Mouse (Mus musculus) right cerebral cortex, postnatal 4 days (tissue): ENCODE data around the gene Asb15.

Experiments used
- DNase-seq: peaks from one replicate; pipeline ENCODE4 v3.0.0-alpha.2; 2022

Asb15 gene

DNA sequence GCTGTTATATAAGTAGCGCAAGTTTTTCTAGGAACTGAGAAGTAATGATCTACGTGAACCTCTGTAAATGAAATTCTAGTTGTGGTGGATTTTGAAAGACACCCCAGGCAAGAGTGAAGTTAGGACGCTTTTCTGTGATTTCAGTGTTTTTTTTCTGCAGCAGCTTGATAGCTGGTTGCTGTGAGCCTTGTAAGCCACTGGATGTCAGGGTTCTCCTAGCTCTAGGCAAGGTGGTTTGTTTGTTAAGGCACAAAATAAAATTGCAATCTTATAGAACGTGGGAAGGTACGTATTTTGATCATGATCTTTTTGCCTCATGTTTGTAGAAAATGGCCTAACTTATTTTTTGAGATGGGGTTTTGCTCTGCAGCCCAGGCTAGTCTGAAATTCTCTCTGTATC, 41.0 kb downstream of the Asb15 start:
- DNase-seq, result no peak

DNA sequence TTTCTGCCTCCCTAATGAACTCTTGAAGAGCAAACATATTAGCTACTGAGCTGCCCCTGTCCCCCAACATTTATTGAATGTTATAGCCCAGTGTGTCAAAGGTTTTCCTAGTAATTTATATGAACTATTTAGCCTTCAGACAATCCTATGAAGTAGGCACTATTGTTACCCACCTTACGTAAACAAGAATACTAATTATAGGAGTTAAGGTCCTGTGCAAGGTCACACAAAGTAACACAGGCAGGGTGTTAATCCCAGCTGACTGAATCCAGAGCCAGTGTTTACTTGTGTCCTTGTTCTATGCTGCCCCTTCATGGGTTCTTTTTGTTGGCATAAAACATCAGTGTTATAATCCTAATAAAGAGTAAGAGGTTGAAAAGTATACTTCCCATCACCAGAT, 41.8 kb downstream of the Asb15 start:
- no peak for DNase-seq

DNA sequence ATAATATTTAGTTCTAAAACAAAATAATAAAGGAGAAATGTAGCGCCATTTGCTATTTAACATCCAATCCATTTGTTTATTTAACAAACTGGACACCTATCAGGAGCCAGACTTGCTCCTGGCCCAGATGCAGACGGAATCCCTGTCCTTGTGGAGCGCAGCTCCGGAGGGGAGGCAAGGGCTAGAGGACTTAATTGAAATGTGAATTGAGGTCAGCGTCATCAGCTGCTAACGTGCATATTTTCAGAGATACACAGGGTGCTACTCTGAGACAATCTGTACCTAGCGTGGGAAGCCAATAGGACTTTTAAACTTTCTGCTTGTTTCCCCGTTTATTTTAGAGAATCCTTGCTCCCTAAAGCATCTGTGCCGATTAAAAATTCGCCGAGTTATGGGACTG, 42.3 kb downstream of the Asb15 start:
- DNase-seq, result no peak

DNA sequence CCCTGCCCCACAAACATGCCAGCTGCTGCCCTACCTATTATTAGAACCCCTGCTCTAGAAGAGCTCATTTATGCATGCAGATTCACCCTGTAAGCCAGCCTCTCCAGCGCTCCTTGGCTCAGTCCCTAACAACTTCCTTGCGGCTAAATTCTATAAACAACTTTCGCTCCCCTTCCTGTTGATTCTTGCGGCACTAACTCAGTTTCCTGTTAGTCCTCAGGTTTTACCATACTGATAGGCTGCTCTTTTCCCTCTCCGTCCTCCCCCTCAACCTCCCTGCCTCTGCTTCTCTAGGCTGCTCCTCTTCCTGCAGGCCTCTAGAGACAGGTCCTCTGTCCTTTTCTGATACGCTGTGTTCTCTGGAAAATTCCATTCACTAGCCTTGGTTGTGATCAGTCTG, 43.2 kb downstream of the Asb15 start:
- no peak for DNase-seq

DNA sequence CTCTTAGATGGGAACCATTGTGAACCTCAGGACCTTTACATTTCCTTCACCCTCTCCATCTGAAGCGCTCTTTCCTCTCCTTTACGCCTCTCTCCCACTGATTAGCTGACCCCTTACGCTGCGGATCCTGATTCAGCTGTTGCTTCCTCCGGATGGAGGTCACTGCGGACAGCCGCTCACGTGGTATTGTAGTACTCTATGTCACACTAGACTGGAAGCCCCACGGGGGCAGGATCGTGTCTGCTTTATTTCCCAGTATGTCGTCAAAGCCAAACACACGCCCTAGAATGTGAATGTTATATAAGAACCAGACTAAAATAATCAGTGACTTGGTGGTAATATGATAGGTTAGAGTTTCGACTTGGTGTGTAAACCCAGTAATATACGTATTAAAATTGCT, 44.5 kb downstream of the Asb15 start:
- no peak for DNase-seq

DNA sequence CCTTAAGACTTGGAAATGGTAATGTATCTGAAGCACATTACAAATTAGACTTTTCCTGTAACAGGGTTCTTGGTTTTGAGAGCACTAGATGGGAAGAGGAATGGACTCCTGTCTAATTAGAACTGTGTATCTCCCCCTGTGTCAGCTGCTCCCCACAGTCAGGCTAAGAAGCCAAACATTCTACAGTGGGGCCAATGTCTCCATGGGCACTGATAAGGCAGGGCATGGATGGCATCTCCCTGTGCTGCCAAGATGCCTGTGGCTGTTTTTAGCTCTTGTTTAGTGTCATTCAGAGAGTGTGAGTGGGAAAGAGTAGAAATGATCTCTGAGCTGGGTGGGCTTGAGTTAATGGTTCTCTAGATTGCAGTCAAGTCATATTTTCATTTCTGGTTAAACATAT, 45.4 kb downstream of the Asb15 start:
- no peak for DNase-seq

DNA sequence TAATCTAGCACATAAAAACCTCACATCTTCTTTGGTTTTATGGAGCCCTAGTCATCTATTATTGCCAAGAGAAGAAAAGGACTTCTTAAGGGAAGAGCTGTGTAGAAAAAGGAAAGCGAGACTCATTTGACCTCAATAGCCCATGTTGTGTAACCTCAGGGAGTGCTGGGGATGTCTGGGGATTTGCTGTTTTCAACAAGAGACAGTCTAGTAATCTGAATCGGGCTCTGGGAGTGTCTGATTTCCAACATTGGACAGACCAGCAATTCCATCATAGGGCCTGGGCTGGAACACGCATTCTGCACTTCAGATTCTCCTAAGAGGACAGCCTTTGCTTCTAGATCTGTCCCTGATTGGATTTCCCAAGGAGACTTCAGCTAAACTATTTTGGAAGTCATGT, 55.5 kb downstream of the Asb15 start:
- DNase-seq, result no peak

DNA sequence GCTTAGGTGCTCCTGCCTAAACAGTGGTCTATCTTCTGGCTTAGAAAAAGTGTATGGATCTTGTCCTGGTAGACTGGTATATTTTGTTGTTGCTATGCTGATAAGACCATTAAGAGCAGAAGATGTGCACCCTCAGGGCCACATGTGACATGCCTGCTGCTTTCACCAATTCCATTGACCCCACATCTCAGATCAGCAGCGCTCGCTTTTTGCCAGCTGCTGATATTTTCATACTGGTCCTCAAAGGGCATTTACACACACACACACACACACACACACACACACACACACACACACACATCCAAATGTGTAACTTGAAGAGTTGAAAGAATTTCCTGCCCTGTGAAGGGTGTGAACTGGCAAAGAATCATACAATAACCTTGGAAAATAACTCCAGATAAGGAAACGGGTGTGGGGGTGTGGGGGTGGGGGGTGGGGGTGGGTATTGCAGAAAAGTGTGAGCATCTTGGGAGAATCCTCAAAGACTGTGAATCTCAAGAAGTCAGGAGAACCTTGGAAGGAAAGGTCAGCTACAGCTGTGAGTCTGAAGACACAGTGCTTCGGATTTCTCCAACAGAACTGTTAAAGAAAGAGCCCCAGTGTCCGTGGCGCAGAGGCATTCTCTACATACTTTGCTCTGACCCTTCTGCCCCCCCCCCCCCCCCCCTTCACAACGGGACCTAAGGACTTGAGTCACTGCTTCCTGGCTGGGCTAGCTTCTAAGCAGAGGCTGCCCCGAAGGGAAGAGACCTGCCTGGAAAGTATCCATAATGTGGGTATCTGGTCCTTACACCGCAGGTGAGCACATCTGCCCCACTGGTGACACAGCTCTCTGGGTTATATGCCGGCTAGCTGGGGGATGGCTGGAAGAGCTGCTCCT, 57.7 kb downstream of the Asb15 start:
- DNase-seq, result no peak

DNA sequence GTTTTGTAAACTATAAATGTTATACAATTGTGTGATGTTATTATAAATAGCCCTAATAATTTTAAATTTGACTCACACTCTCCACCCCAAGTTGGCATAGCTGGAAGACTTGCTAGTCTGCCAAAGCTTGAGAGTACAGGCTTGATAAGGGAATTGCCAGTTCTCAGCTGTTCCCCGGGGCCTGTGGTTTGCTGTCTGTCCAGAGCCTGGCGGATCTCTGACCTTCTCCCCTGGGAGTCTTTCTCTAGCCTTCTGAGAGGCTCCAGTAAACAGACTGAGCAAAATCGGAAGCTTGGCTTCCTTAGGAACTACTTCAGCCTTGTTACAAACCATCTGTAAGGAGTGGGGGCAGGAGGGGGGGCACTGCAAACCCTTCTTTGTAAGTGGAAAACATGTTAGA, 58.9 kb downstream of the Asb15 start:
- DNase-seq, result no peak

DNA sequence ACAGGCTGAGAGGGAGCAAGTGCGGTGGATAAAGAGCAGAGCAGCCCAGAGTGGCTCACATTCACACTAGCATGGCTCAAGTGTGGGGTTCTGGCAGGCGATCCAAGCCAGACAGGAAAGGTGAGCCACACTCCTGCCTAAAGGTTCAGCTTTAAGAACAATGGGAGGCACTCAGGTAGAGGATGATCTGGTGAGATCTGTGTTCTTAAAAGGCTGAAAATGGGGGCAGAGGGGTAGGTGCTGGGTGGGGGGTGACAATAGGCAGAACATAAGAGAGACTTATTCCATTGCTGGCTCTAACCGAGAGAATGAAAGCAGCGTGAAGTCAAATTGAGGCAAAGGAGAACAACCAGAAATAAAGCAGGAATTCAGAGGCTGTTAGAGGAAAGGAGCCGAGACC, 62.3 kb downstream of the Asb15 start:
- no peak for DNase-seq

DNA sequence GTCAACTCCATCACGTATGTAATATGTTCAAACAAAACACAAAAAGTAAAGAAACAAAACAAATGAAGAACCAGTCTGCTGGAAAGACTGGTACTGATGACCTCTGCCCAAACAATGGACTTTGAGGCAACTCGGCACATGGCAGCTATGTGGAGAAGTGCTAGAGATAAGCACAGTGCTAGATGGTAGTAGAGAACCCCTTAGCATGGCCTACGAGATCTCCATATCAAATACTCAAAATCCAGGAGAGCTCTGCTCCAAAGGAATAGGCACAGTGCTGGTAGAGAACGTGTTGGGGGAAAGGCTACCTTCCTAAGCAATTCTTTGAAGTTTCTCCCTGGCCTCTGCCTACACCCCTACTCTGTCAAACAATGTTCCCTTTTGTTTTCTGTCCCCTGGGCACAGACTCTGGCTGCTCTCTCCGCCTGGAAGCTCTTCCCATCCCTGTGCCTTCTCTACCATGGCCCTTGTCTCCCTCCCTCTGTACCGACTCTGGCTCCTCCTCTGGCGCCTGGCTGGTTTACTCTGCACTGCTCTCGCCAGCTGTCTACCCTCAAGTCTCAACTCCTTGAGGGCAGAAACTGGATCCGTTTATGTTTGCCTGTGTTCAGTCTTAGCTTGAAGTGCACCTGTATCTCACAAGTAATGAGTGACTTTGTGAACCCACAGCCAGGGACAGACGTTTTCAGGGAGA, 63.7 kb downstream of the Asb15 start:
- DNase-seq, result no peak

DNA sequence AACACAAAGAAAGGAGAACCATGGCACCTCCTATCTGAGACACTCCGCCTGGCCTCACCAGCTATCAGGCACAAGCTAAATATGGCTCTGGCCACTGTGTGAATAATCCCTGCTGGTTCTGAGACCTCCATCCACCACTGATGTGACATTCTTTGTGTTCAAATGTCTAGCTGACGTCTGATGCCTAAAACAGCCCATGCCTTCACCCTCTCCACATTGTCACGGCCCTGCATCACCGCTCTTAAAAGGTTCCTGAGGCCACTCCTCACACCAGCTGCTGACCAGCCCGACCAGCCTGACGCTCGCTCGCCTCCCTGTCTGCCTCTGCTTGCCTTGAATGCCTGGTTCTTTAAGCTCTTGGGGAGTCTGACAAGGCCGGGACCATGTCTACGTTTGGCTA, 69.6 kb downstream of the Asb15 start, which contains the start of gene Lmod2:
Gene Lmod2 (plus strand): TSS at position 263 of the 400 bp plus-strand sequence.
- DNase-seq, result no peak

DNA sequence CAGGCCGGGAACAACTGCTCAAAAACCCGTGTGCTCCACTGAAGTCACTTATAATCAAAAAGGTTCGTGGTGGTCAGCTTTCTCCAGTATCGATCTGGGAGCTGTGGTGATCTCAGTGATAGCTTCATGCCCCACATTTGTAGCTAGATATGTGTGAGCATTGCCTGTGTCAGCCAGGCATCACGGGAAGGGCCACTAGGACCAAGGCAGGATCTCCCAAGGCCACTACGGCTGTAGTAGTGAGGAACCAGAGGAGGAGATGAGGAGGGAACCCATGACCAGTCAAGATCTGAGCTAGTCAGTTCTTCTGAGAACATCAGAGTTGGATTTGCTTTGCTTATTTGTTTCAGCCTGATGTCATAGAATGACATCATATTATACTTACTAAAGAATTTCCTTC, 71.2 kb downstream of the Asb15 start:
- no peak for DNase-seq

DNA sequence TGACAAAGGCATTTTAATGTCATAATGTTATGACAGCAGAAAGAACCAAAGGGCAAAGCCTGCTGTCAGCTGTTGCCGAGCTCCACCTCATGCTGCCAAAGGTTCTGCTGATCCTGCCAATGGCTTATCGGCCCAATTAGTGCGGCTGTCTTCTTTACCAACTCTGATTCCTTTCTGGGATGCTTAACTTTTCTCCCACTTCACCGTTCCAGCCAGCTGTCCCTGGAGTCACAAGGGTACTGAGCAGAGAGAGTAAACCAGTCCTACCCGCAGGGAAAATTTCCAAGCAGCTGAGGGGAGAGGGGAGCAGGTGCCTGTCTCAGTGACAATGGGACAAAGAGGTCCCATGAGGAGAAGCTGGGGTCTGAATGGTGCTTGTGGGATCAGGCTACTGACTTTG, 71.7 kb downstream of the Asb15 start:
- no peak for DNase-seq

DNA sequence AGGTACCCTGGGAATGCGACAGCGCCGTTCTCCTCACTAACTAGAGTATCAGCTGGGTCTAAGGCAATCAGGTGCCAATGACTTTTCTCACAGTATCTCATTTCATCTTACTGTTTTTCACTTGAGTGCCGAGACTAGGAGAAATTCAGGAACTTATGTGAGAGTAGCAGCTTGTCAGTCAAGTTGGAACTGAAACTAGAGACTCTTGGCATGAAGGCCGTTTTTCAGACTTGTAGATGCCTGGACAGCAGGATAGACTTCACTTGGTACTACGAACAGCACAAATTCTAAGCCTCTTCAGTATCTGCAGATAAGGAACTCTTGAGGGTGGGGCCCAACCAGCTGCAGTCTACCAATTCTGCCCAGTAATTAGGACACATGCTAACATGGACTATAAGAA, 72.2 kb downstream of the Asb15 start:
- no peak for DNase-seq

DNA sequence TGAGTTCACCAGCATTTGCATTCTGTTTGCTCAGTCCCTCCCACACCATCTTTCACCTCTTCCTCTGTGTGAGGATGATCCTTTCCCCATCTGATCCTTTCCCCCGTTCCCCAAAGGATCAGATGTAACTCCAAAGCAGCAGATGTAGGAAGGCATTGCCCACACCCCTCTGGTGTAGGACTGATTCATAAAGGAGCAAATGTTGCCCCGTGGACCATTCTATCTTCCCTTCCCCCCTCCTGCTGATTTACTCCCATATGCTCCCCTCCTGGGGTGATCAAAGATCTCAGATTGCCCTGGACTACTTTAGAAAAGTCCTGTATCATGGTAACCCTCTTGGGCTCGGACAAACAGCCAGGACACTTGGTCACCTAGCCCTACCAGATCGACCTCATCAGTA, 72.8 kb downstream of the Asb15 start:
- no peak for DNase-seq

DNA sequence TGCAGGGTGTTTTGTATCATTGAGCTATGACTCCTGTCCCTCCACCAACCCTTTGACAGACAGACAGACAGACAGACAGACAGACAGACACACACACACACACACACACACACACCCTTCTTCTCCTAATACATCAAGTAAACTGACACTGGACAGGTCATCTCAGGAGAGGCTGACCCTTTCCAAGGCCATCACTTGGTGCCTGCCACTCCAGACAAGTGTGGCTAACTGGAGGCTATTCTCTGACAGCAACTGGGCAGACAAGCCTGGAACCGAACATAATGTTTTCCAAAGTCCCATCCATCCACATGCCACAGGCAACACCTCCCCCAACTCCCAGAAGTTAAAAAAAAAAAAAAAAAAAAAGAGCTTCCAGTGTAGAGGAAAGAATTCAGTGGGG, 73.7 kb downstream of the Asb15 start:
- DNase-seq, result no peak

DNA sequence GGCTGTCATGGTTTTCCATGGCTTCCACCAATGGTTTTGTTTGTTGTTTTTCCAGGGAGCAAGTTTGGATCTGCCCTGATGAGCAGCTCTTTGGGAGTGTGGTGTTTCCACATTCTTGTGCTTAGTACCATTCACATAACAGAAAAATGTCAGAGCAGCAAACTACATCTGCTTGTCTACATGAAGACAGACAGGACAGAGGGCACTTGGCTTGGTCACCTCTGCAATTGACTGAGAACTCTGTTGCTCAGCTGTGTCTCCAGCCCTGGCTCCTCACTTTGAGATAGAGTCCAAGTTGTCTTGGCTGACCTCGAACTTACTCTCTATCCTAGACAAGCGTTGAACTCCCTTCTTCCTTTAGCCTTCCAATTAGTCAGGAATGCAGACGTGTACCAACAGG, 74.4 kb downstream of the Asb15 start:
- no peak for DNase-seq

DNA sequence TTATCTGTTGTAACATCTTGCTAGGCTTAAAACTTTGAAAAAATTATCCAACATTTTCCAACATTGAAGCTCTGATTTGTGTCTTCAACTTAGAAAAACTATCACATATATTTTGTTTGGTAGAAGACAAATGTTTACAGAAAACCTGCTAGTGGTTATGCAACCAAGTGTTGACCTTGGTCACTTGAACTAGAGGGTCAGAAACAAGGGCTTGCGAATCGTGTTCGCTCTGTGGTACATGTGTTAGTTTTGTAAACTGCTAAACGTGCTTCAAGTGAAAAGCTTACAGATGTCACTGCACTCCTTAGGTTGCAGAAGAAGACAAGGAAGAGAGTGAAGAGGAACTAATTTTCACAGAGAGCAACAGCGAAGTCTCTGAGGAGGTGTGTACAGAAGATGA, 75.0 kb downstream of the Asb15 start:
- no peak for DNase-seq

DNA sequence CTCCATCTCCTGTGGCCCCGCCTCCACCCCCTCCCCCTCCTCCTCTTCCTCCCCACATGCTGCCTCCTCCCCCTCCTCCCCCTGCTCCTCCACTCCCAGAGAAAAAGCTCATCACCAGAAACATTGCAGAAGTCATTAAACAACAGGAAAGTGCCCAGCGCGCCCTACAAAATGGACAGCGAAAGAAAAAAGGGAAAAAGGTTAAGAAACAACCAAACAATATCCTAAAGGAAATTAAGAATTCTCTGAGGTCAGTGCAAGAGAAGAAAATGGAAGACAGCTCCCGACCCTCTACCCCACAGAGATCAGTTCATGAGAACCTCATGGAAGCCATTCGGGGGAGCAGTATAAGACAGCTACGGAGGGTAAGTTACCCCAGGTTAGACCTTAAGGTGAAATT, 76.3 kb downstream of the Asb15 start:
- no peak for DNase-seq

DNA sequence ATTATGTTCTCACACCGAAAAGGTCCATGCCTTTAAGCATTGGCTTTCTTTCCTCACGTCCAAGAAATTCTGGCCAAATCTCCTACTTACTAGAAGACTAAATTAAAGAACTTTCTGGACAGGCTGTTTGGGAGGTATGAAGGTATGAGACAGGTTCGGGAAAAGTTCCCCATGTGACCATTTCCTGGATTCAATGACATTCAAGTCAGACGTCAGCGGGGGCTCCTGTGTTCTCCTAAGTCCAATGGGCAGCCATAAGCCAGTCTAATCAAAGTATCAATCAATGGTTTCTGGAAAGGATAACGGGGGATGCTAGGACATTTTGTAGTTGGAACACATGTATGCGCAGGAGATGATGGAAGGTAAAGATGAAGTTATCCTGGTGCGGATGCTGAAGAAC, 77.7 kb downstream of the Asb15 start:
- no peak for DNase-seq

DNA sequence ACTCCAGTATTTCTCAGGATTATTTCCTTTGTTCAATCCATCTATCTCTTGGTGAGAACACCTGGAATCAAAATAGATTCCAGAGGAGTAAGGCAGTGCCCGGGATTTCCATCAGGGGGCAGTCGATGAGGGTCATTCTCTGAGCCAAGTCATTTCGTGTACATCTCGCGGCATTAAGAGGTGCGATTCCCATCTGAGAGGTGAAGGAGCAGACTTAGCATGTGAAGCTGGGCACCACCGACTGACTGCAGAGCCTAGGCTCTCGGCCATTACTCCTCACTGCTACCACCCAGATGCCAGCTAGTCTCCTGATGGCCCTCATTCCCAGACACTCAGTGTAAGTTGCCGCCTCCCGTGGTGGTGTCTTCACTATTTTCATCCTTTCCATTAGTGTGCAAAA, 78.6 kb downstream of the Asb15 start:
- DNase-seq, result no peak

DNA sequence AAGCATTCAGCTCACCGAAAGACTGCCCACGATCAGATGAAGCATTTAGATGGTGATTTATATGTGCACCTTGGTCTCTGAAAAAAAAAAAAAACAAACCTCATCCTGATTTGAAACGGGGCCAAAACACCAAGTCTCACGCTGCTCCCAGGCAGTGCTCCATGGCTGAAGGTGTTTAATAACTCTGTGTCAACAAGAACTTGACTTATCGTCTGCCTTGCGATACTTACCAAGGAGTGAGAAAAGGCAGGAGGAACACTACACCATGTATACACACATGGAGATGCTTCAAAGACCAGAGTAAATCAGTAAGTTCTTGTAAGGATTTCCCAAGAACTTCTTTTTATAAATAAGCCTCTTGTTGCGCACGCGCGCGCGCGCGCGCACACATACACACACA, 79.6 kb downstream of the Asb15 start:
- DNase-seq, result no peak

DNA sequence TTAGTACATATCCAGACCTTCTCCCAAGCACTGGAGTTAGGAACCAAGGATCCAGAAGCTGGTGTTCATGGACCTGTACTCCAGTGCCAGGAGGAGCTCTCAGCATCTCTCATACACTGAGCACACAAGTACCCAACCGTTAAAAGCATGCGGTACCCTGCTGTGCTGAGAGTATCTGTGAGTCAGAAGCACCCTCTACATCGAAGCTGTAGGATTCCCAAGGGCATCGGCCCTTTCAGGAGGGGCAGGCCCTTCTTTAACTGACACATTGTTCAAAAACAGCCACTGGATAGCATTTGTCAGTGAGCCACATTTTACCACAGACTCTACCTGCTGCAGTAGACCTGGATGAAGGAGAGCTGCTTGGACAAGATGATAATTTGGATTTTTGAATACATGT, 80.2 kb downstream of the Asb15 start:
- DNase-seq, result no peak

DNA sequence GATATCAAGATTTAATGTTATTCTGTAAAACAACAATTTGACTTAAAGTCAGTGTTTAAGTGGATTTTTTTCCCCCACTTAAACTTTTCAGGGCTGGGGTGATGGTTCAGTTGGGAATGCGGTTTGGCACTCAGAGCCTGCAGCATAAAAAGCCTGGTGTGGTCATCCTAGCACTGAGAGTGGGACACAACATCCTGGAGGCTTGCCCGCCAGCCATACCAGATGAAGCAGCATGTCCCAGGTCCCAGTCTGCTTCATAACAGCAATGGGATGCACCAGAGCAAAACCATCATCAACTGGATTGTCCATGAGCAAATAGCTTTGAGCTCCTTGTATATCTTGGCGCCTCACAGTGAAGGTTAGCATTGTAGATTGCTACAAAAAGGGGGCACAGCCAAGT, 80.7 kb downstream of the Asb15 start:
- no peak for DNase-seq
